Mouse (Mus musculus) heart, embryonic 15.5 days (tissue): ENCODE data around the gene Irf2bp2. TPM values are rescaled to one million over a fixed set of nuclear protein-coding genes. Genes with fewer than 3 reads are reported as not detected.
"Not testable (repeated sequence)": the region's sequence is repeated elsewhere in the genome, so short reads cannot be mapped to it uniquely, and the experiment has no call there.

Experiments used
- ATAC-seq: fragments of 200-750 bp; cut with Nextera tagmentation; replicated peaks from 2 replicates; pipeline ENCODE4 v1.8.0; 2017; ENCODE audit warnings: low read depth, moderate TSS enrichment; ENCODE audit not compliant: insufficient number of reproducible peaks, insufficient read depth, low FRiP score
- H3K27ac ChIP-seq: fragments of 300-500 bp; sonication (generic); 2 replicates; pipeline ENCODE4 v1.5.1; 2015; ENCODE audit warnings: mild to moderate bottlenecking, inconsistent platforms
- H3K27me3 ChIP-seq: fragments of 300-500 bp; sonication (generic); 2 replicates; pipeline ENCODE4 v1.6.1; 2015; ENCODE audit warnings: inconsistent platforms
- H3K36me3 ChIP-seq: fragments of 300-500 bp; sonication (generic); 2 replicates; pipeline ENCODE4 v1.6.1; 2015; ENCODE audit warnings: mild to moderate bottlenecking, inconsistent platforms
- H3K4me1 ChIP-seq: fragments of 300-500 bp; sonication (generic); replicated peaks from 2 replicates; pipeline ENCODE4 v1.6.1; 2015; ENCODE audit warnings: inconsistent platforms
- H3K4me2 ChIP-seq: fragments of 300-500 bp; sonication (generic); 2 replicates; pipeline ENCODE4 v1.6.1; 2015; ENCODE audit warnings: inconsistent platforms, mild to moderate bottlenecking, moderate library complexity
- H3K4me3 ChIP-seq: fragments of 300-500 bp; sonication (generic); 2 replicates; pipeline ENCODE4 v1.5.1; 2015; ENCODE audit warnings: mild to moderate bottlenecking, inconsistent platforms
- H3K9ac ChIP-seq: fragments of 300-500 bp; sonication (generic); 2 replicates; pipeline ENCODE4 v1.6.1; 2015; ENCODE audit warnings: mild to moderate bottlenecking, inconsistent platforms
- H3K9me3 ChIP-seq: fragments of 300-500 bp; sonication (generic); replicated peaks from 2 replicates; pipeline ENCODE4 v1.6.1; 2016; ENCODE audit warnings: inconsistent platforms
- WGBS: fragments of 180-500 bp; shearing (Covaris S2); methylation state at CpG from one replicate; pipeline ENCODE4 v1.1.7; 2015; ENCODE audit warnings: mixed read lengths; 5-methylcytosine and 5-hydroxymethylcytosine counted together
- polyA plus RNA-seq: library from polyadenylated mRNA; unstranded; fragments of >200 nt; fragmentation: Nextera tagmentation; extraction: Ambion mirVana; gene quantifications from 2 replicates; pipeline ENCODE4 v1.2.1, GENCODE M21; 2015

The Irf2bp2 gene
- polyA plus RNA-seq, 1 experiment from 2014 or later = 10.3 TPM

GRCm38 (mm10) chr8:126601325-126601724 lies 7.5 kb upstream of the Irf2bp2 start:
- ATAC-seq = no peak
- Histone ChIP-seq H3K4me3 (no peak overlapping the region), H3K4me1 (peaks cover 53% of the 10 kb centered on the region), H3K27ac (peak overlapping the region; percentile 33), H3K9ac (0 out of 2 replicates have a peak overlapping the region, but pooled peaks have one; percentile 0), H3K9me3 (no peaks in the 10 kb centered on the region), H3K4me2 (no peak overlapping the region), H3K27me3 (no peaks in the 10 kb centered on the region), H3K36me3 (no peaks in the 10 kb centered on the region)
- 39% methylated on average over 5 of the region's 5 CpGs for WGBS

- Histone ChIP-seq H3K27me3 (no peaks in the 10 kb centered on the region), H3K36me3 (no peaks in the 10 kb centered on the region), H3K9me3 (no peaks in the 10 kb centered on the region), H3K4me3 (no peak overlapping the region), H3K4me1 (peaks cover 55% of the 10 kb centered on the region), H3K4me2 (peak overlapping the region; percentile 3; the same call in 1 of the 2 replicates), H3K9ac (0 out of 2 replicates have a peak overlapping the region, but pooled peaks have one; percentile 0), H3K27ac (peak overlapping the region; percentile 33)
- no peak for ATAC-seq
- WGBS = 7% methylated on average over 7 of the region's 7 CpGs
Observed at GRCm38 (mm10) chr8:126600816-126601243, 7.0 kb upstream of the Irf2bp2 start.

GRCm38 (mm10) chr8:126600388-126600787 lies 6.6 kb upstream of the Irf2bp2 start:
- H3K9me3 ChIP-seq, H3K27me3 ChIP-seq, ATAC-seq, H3K4me2 ChIP-seq, H3K36me3 ChIP-seq, H3K4me3 ChIP-seq: not testable (repeated sequence)
- 78% methylated on average over 6 of the region's 6 CpGs for WGBS
- peak overlapping the region; percentile 33 for H3K27ac ChIP-seq
- H3K9ac ChIP-seq = 0 out of 2 replicates have a peak overlapping the region, but pooled peaks have one; percentile 0
- peaks cover 60% of the 10 kb centered on the region for H3K4me1 ChIP-seq

- H3K9ac ChIP-seq = no peak overlapping the region
- H3K36me3 ChIP-seq = no peaks in the 10 kb centered on the region
- H3K9me3 ChIP-seq = no peaks in the 10 kb centered on the region
- H3K4me2 ChIP-seq = no peak overlapping the region
- 68% methylated on average over 4 of the region's 4 CpGs for WGBS
- no peaks in the 10 kb centered on the region for H3K27me3 ChIP-seq
- ATAC-seq = no peak
- H3K27ac ChIP-seq = no peak overlapping the region
- H3K4me1 ChIP-seq = peaks cover 67% of the 10 kb centered on the region
- H3K4me3 ChIP-seq = no peak overlapping the region
Observed at GRCm38 (mm10) chr8:126599297-126599696, 5.5 kb upstream of the Irf2bp2 start.

GRCm38 (mm10) chr8:126598218-126598617 lies 4.4 kb upstream of the Irf2bp2 start:
- no peaks in the 10 kb centered on the region for H3K27me3 ChIP-seq
- H3K36me3 ChIP-seq = no peaks in the 10 kb centered on the region
- peaks cover 59% of the 10 kb centered on the region for H3K4me1 ChIP-seq
- no peak for ATAC-seq
- 9% methylated on average over 12 of the region's 12 CpGs for WGBS
- H3K4me3 ChIP-seq = no peak overlapping the region
- 0 out of 2 replicates have a peak overlapping the region, but pooled peaks have one; percentile 0 for H3K9ac ChIP-seq
- peak overlapping the region; percentile 18; the same call in 1 of the 2 replicates for H3K4me2 ChIP-seq
- H3K27ac ChIP-seq = peak overlapping the region; percentile 100
- H3K9me3 ChIP-seq = no peaks in the 10 kb centered on the region

GRCm38 (mm10) chr8:126596721-126597120 lies 2.9 kb upstream of the Irf2bp2 start:
- Histone ChIP-seq H3K36me3 (0 out of 2 replicates have a peak, but pooled peaks cover under 1% of the 10 kb centered on the region), H3K9ac (peak overlapping the region; percentile 8; the same call in 1 of the 2 replicates), H3K9me3 (no peaks in the 10 kb centered on the region), H3K4me3 (peak overlapping the region; percentile 92; the same call in 1 of the 2 replicates), H3K4me1 (peaks cover 52% of the 10 kb centered on the region), H3K4me2 (peak overlapping the region; percentile 88), H3K27me3 (no peaks in the 10 kb centered on the region), H3K27ac (peak overlapping the region; percentile 100)
- 69% methylated on average over 5 of the region's 5 CpGs for WGBS
- no peak for ATAC-seq

GRCm38 (mm10) chr8:126596097-126596634 lies 2.4 kb upstream of the Irf2bp2 start:
- peak overlapping the region; percentile 78 for H3K9ac ChIP-seq
- WGBS = under 1% methylated on average over 12 of the region's 12 CpGs
- 0 out of 2 replicates have a peak, but pooled peaks cover 6% of the 10 kb centered on the region for H3K36me3 ChIP-seq
- H3K4me3 ChIP-seq = peak overlapping the region; percentile 92
- no peaks in the 10 kb centered on the region for H3K9me3 ChIP-seq
- H3K27ac ChIP-seq = peak overlapping the region; percentile 100
- peak; percentile 25 for ATAC-seq
- peak overlapping the region; percentile 88 for H3K4me2 ChIP-seq
- no peaks in the 10 kb centered on the region for H3K27me3 ChIP-seq
- H3K4me1 ChIP-seq = peaks cover 46% of the 10 kb centered on the region

GRCm38 (mm10) chr8:126595204-126596061 lies 1.6 kb upstream of the Irf2bp2 start:
- 10% methylated on average over 16 of the region's 16 CpGs for WGBS
- H3K27me3 ChIP-seq = no peaks in the 10 kb centered on the region
- H3K4me2 ChIP-seq = peak overlapping the region; percentile 88
- peak overlapping the region; percentile 100 for H3K27ac ChIP-seq
- H3K4me3 ChIP-seq = peak overlapping the region; percentile 92
- H3K9ac ChIP-seq = peak overlapping the region; percentile 78
- H3K9me3 ChIP-seq = no peaks in the 10 kb centered on the region
- peaks cover 39% of the 10 kb centered on the region for H3K4me1 ChIP-seq
- peak; percentile 1; the same call in 1 of the 2 replicates for ATAC-seq
- H3K36me3 ChIP-seq = 0 out of 2 replicates have a peak, but pooled peaks cover 7% of the 10 kb centered on the region

- Histone ChIP-seq H3K36me3 (0 out of 2 replicates have a peak, but pooled peaks cover 7% of the 10 kb centered on the region), H3K9me3 (no peaks in the 10 kb centered on the region), H3K4me2 (peak overlapping the region; percentile 88), H3K4me1 (peaks cover 38% of the 10 kb centered on the region), H3K9ac (peak overlapping the region; percentile 78), H3K27me3 (no peaks in the 10 kb centered on the region), H3K4me3 (peak overlapping the region; percentile 92), H3K27ac (peak overlapping the region; percentile 100)
- whole genome bisulfite sequencing = under 1% methylated on average over 48 of the region's 48 CpGs
- ATAC-seq = peak; percentile 84
Observed at GRCm38 (mm10) chr8:126594481-126595000, 755 bp upstream of the Irf2bp2 start.

GRCm38 (mm10) chr8:126592771-126593571 lies 815 bp downstream of the Irf2bp2 start:
- H3K9me3 ChIP-seq = no peaks in the 10 kb centered on the region
- H3K4me3 ChIP-seq = peak overlapping the region; percentile 92
- WGBS = under 1% methylated on average over 90 of the region's 113 CpGs
- no peaks in the 10 kb centered on the region for H3K27me3 ChIP-seq
- peaks cover 32% of the 10 kb centered on the region for H3K4me1 ChIP-seq
- no peak for ATAC-seq
- peak overlapping the region; percentile 100 for H3K27ac ChIP-seq
- peak overlapping the region; percentile 98 for H3K9ac ChIP-seq
- H3K4me2 ChIP-seq = peak overlapping the region; percentile 84
- H3K36me3 ChIP-seq = 0 out of 2 replicates have a peak, but pooled peaks cover 7% of the 10 kb centered on the region
